Comparison of ENCODE assay signal across 8 mouse cellular contexts in genomic region chr2:131492596-131493139, GRCm38 (mm10). TPM values are rescaled to one million over a fixed set of nuclear protein-coding genes. Genes with fewer than 3 reads are reported as not detected.
DNase-seq lines count a peak whose midpoint lies in the region; ATAC-seq and TF ChIP-seq lines count a peak whose summit lies in the region.

No protein-coding gene starts in this region.

- peak; percentile 27 for DNase-seq in retina, embryonic 14.5 days (ENCODE audit: low spot score)
- DNase-seq in retina, postnatal 1 day = no peak
- no peak for DNase-seq in forebrain, embryonic 11.5 days (ENCODE audit: low spot score)
- no peak for DNase-seq in adrenal gland, adult 8-10 months
- DNase-seq in urinary bladder, postnatal 10 days (ENCODE audit: low spot score) = no peak

- peak overlapping the region; percentile 95 for H3K4me2 ChIP-seq in forebrain, embryonic 11.5 days (ENCODE audit: low read depth, low read length, severe bottlenecking)
- H3K4me2 ChIP-seq in intestine, postnatal 0 days (replicated peaks; ENCODE audit: low read depth) = peak overlapping the region; percentile 98

- peak overlapping the region; percentile 82 for H3K4me3 ChIP-seq in forebrain, embryonic 11.5 days (ENCODE audit: low read depth, low read length)
- H3K4me3 ChIP-seq in intestine, postnatal 0 days (ENCODE audit: low read depth, low read length) = peak overlapping the region; percentile 83
- H3K4me3 ChIP-seq in olfactory bulb, adult 2 months (ENCODE audit: insufficient read depth, low read depth, low read length) = peak overlapping the region; percentile 96

- H3K27me3 ChIP-seq in forebrain, embryonic 11.5 days (ENCODE audit: control insufficient read depth, insufficient read depth, low read length) = no peaks in the 10 kb centered on the region; the same call in 1 of the 2 replicates
- no peaks in the 10 kb centered on the region for H3K27me3 ChIP-seq in intestine, postnatal 0 days (replicated peaks; ENCODE audit: control insufficient read depth, insufficient read depth, low read length)

- ATAC-seq in forebrain, embryonic 11.5 days (replicated peaks; ENCODE audit: low FRiP score) = no peak
- no peak for ATAC-seq in intestine, postnatal 0 days
- ATAC-seq in CD4-positive, CD25-positive, alpha-beta regulatory T cell, adult 4 months = no peak

- TF ChIP-seq POLR2A in olfactory bulb, adult 2 months (IDR thresholded peaks at IDR 0.05; ENCODE audit: insufficient read depth, low read depth, low read length) = no peak

- H3K36me3 ChIP-seq in forebrain, embryonic 11.5 days (ENCODE audit: control insufficient read depth, insufficient read depth, low read length) = no peaks in the 10 kb centered on the region
- no peaks in the 10 kb centered on the region for H3K36me3 ChIP-seq in intestine, postnatal 0 days (ENCODE audit: control insufficient read depth, insufficient read depth)

- WGBS in forebrain, embryonic 11.5 days = 5% methylated on average over 10 of the region's 10 CpGs
- WGBS in intestine, postnatal 0 days = 28% methylated on average over 10 of the region's 10 CpGs
- WGBS in olfactory bulb, adult 2 months = 8% methylated on average over 10 of the region's 10 CpGs

- no peak overlapping the region for H3K27ac ChIP-seq in forebrain, embryonic 11.5 days (ENCODE audit: low read depth, low read length)
- H3K27ac ChIP-seq in intestine, postnatal 0 days (ENCODE audit: low read depth, low read length) = no peak overlapping the region
- H3K27ac ChIP-seq in olfactory bulb, adult 2 months (ENCODE audit: insufficient read depth, low read depth, low read length) = peak overlapping the region; percentile 94

- H3K9me3 ChIP-seq in forebrain, embryonic 11.5 days (ENCODE audit: control insufficient read depth, low read length) = no peaks in the 10 kb centered on the region
- H3K9me3 ChIP-seq in intestine, postnatal 0 days (ENCODE audit: control insufficient read depth) = no peaks in the 10 kb centered on the region

- peak overlapping the region; percentile 91 for H3K9ac ChIP-seq in forebrain, embryonic 11.5 days (ENCODE audit: low read length)
- peak overlapping the region; percentile 84 for H3K9ac ChIP-seq in intestine, postnatal 0 days (ENCODE audit: low read depth, low read length)

- H3K4me1 ChIP-seq in forebrain, embryonic 11.5 days (replicated peaks; ENCODE audit: control insufficient read depth, insufficient read depth, low read length) = 0 out of 2 replicates have a peak, but pooled peaks cover 2% of the 10 kb centered on the region
- 0 out of 2 replicates have a peak, but pooled peaks cover 6% of the 10 kb centered on the region for H3K4me1 ChIP-seq in intestine, postnatal 0 days (replicated peaks; ENCODE audit: control insufficient read depth, insufficient read depth, low read length)
- peaks cover 32% of the 10 kb centered on the region for H3K4me1 ChIP-seq in olfactory bulb, adult 2 months (ENCODE audit: control insufficient read depth, insufficient read depth, low read length)

- TF ChIP-seq CTCF in intestine, postnatal 0 days (IDR thresholded peaks at IDR 0.05; ENCODE audit: low read depth) = no peak
- TF ChIP-seq CTCF in olfactory bulb, adult 2 months (IDR thresholded peaks at IDR 0.05; ENCODE audit: insufficient read depth, low read depth, low read length) = no peak

RNA-seq across cellular contexts. Expression of gene Smox, which starts 1.4 kb away (rescaled TPM):
- 33.2 and 34.6 TPM in 2 replicates for polyA plus RNA-seq in forebrain, embryonic 11.5 days (2014; fragmentation: Nextera tagmentation; extraction: Ambion mirVana)
- 18.0 and 19.9 TPM in 2 replicates for polyA plus RNA-seq in intestine, postnatal 0 days (2015; fragmentation: Nextera tagmentation; extraction: Ambion mirVana)
- polyA plus RNA-seq in olfactory bulb, adult 2 months (2012; ENCODE audit: insufficient read depth, insufficient read length, low replicate concordance, missing spikeins) = not detected in 2 replicates
- polyA plus RNA-seq in CD4-positive, CD25-positive, alpha-beta regulatory T cell, adult 4 months (2017; shearing (Covaris generic)) = 10 to 100 TPM; 11.7 to 15.3 TPM
- 10 to 100 TPM; 22.9 to 53.4 (median 33.3) TPM for total RNA-seq in adrenal gland, adult 8-10 months (2022)
